Mouse (Mus musculus) lung, embryonic 16.5 days (tissue): Measurements from ENCODE around the gene Rspry1. TPM values are rescaled to one million over a fixed set of nuclear protein-coding genes. Genes with fewer than 3 reads are reported as not detected.

Experiments
- ATAC-seq: fragments of 200-750 bp; cut with Nextera tagmentation; 2 replicates; pipeline ENCODE4 v1.8.0; 2017; ENCODE audit warnings: low read depth, mild to moderate bottlenecking, moderate library complexity
- H3K27ac ChIP-seq: fragments of 300-500 bp; sonication (generic); 2 replicates; pipeline ENCODE4 v1.5.1; 2014; ENCODE audit warnings: mild to moderate bottlenecking, control low read depth, low read length
- H3K27me3 ChIP-seq: fragments of 300-500 bp; sonication (generic); 2 replicates; pipeline ENCODE4 v1.6.1; 2014; ENCODE audit warnings: low read depth, low read length, mixed read lengths; ENCODE audit not compliant: control insufficient read depth, insufficient read depth
- H3K36me3 ChIP-seq: fragments of 300-500 bp; sonication (generic); 2 replicates; pipeline ENCODE4 v1.6.1; 2014; ENCODE audit warnings: low read length; ENCODE audit not compliant: control insufficient read depth, insufficient read depth
- H3K4me1 ChIP-seq: fragments of 300-500 bp; sonication (generic); replicated peaks from 2 replicates; pipeline ENCODE4 v1.6.1; 2014; ENCODE audit warnings: low read length, mixed read lengths; ENCODE audit not compliant: control insufficient read depth, insufficient read depth
- H3K4me2 ChIP-seq: fragments of 300-500 bp; sonication (generic); 2 replicates; pipeline ENCODE4 v1.6.1; 2014; ENCODE audit warnings: low read depth, low read length, control low read depth
- H3K4me3 ChIP-seq: fragments of 300-500 bp; sonication (generic); 2 replicates; pipeline ENCODE4 v1.5.1; 2014; ENCODE audit warnings: mild to moderate bottlenecking, low read length, control low read depth
- H3K9ac ChIP-seq: fragments of 300-500 bp; sonication (generic); 2 replicates; pipeline ENCODE4 v1.6.1; 2014; ENCODE audit warnings: low read length, control low read depth
- H3K9me3 ChIP-seq: fragments of 300-500 bp; sonication (generic); 2 replicates; pipeline ENCODE4 v1.6.1; 2016; ENCODE audit warnings: low read length; ENCODE audit not compliant: control insufficient read depth
- WGBS: fragments of 180-500 bp; shearing (Covaris S2); extraction: QIAGEN DNeasy Blood & Tissue Kit; methylation state at CpG from one replicate; pipeline ENCODE4 v1.1.7; 2014; 5-methylcytosine and 5-hydroxymethylcytosine counted together
- polyA plus RNA-seq: library from polyadenylated mRNA; unstranded; fragments of >200 nt; fragmentation: Nextera tagmentation; extraction: Ambion mirVana; gene quantifications from 2 replicates; pipeline ENCODE4 v1.2.1, GENCODE M21; 2015

Rspry1 gene
- polyA plus RNA-seq, 1 experiment from 2014 or later: 32.7 TPM

DNA sequence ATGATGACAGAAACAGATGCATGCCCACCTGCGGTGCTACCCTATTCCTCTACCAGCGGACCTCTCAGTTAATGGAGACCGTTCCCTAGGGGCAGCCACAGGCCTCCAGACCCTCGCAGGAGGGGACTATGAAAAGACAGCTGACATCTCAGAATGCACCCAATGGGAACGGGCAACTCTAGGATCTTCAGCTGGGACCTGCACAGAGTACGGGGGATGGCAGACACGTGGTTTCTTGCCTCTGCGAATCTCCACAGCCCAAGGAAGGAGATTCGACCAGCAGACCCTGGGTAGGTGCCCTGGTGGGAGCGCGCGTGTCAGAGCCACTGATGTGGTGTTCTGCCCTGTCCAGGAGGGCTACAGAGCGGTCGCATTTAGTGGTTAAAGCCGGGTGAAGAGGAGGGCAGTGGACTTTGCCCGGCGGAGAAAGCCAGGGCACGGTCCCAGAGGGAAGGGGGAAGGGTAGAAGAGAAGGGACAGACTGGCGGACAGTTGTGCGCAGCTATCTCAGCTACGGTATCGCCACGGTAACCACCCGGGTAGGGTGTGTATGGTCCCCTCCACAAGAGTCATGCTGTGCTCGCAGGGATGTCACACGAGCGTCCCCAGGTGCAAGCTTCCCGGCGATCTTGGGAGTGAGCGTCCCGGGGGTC lies 93.7 kb downstream of the Rspry1 start:
- H3K36me3 ChIP-seq: no peaks in the 10 kb centered on the region
- H3K4me2 ChIP-seq: peak overlapping the region; percentile 82
- no peak overlapping the region for H3K27ac ChIP-seq
- peak; percentile 36; the same call in 1 of the 2 replicates for ATAC-seq
- WGBS: under 1% methylated on average over 31 of the region's 31 CpGs
- H3K4me3 ChIP-seq: peak overlapping the region; percentile 51
- peaks cover 36% of the 10 kb centered on the region for H3K27me3 ChIP-seq
- H3K9ac ChIP-seq: peak overlapping the region; percentile 47; the same call in 1 of the 2 replicates
- H3K9me3 ChIP-seq: no peaks in the 10 kb centered on the region
- H3K4me1 ChIP-seq: peaks cover 12% of the 10 kb centered on the region

DNA sequence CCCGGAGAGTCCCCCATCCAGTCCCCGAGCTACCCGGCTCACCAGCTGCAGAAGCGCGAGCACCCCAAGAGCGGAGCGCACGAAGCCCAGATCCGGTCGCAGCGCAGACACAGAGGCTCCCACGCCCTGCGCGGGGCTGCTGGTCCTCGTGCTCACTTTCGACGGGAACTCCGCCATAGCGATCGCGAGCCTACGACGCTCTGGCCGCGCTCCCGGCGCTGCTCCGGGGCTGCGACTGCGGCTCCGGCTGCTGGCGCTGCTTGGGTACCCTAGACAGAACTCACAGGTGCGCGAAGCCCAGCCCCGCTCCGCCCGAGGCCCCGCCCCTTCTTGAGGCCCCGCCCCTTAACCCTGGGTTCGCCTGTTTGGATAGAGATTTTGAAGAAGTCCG lies 94.3 kb downstream of the Rspry1 start, which contains the start of gene Pllp:
TSS of gene Pllp (minus strand) at position 285 of the 391 bp plus-strand sequence.
- peaks cover 12% of the 10 kb centered on the region for H3K4me1 ChIP-seq
- peaks cover 36% of the 10 kb centered on the region for H3K27me3 ChIP-seq
- under 1% methylated on average over 41 of the region's 41 CpGs for WGBS
- H3K9me3 ChIP-seq: no peaks in the 10 kb centered on the region
- no peak within 1 kb of the TSS for H3K27ac ChIP-seq
- H3K4me3 ChIP-seq: peak within 1 kb of the TSS; percentile 51
- no peaks in the 10 kb centered on the region for H3K36me3 ChIP-seq
- H3K4me2 ChIP-seq: peak within 1 kb of the TSS; percentile 82
- H3K9ac ChIP-seq: peak within 1 kb of the TSS; percentile 47; the same call in 1 of the 2 replicates
- peak; percentile 73 for ATAC-seq

DNA sequence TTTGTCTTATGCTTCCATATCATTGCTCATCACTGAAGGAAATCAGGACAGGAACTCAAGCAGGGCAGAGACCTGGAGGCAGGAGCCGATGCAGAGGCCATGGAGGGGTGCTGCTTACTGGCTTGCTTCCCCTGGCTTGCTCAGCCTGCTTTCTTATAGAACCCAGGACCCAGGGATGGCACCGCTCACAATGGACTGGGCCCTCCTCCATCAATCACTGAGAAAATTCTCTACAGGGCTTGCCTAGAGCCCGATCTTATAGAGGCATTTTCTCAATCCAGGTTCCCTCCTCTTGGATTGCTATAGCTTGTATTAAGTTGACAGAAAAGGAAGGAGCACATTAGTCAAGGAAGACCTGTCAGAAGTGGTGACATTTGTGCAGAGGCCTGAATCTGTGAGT lies 94.8 kb downstream of the Rspry1 start:
- H3K27ac ChIP-seq: no peak overlapping the region
- no peak overlapping the region for H3K4me2 ChIP-seq
- H3K4me1 ChIP-seq: peaks cover 12% of the 10 kb centered on the region
- no peaks in the 10 kb centered on the region for H3K36me3 ChIP-seq
- peaks cover 36% of the 10 kb centered on the region for H3K27me3 ChIP-seq
- H3K9me3 ChIP-seq: no peaks in the 10 kb centered on the region
- ATAC-seq: no peak
- WGBS: 50% methylated on average over 3 of the region's 3 CpGs
- no peak overlapping the region for H3K9ac ChIP-seq
- no peak overlapping the region for H3K4me3 ChIP-seq

DNA sequence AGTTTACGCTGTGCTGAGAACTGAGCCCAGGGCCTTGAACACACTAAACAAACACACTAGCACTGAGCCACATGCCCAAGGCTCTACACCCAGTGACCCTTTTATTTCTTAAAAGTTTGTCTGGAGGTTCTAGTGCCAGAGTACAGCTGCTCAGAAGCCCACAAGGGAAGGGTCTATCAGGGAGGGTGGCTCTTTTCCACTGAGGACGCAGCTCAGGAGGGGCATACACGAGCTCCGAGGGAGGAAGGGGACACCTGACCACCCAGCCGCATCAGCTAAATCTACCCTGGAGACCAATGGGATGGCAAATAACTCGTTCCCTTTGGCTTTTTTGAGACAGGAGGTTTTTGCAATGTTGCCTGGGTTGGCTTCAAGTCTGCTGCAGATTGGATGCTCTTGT lies 96.2 kb downstream of the Rspry1 start:
- Histone ChIP-seq H3K4me3 (no peak overlapping the region), H3K9ac (no peak overlapping the region), H3K27ac (no peak overlapping the region), H3K36me3 (no peaks in the 10 kb centered on the region), H3K27me3 (peaks cover 36% of the 10 kb centered on the region), H3K4me1 (peaks cover 12% of the 10 kb centered on the region), H3K4me2 (no peak overlapping the region), H3K9me3 (no peaks in the 10 kb centered on the region)
- no peak for ATAC-seq
- 74% methylated on average over 6 of the region's 6 CpGs for WGBS

DNA sequence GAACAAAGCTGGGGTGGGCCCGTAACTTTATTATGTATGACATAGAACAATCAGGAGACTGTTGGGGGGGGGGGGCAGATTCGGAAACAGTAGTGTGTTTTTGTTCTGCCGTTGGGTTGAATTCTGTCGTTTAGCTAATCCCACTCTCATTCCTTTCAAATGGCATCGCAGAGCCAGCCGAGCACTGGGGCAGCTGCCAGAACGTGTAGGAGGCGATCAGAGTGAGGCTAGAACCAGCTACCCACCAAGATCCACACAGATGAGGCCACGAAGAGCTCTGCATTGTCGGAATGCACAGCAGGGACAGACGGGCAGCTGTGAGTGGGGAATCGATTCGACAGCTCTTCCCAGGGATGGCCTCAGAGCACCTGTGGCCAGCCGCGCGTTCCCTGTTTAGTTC lies 97.6 kb downstream of the Rspry1 start:
- no peaks in the 10 kb centered on the region for H3K9me3 ChIP-seq
- ATAC-seq: no peak
- no peaks in the 10 kb centered on the region for H3K36me3 ChIP-seq
- H3K4me3 ChIP-seq: no peak overlapping the region
- H3K4me2 ChIP-seq: no peak overlapping the region
- WGBS: 72% methylated on average over 16 of the region's 16 CpGs
- H3K9ac ChIP-seq: no peak overlapping the region
- no peak overlapping the region for H3K27ac ChIP-seq
- peaks cover 12% of the 10 kb centered on the region for H3K4me1 ChIP-seq
- peaks cover 30% of the 10 kb centered on the region for H3K27me3 ChIP-seq

DNA sequence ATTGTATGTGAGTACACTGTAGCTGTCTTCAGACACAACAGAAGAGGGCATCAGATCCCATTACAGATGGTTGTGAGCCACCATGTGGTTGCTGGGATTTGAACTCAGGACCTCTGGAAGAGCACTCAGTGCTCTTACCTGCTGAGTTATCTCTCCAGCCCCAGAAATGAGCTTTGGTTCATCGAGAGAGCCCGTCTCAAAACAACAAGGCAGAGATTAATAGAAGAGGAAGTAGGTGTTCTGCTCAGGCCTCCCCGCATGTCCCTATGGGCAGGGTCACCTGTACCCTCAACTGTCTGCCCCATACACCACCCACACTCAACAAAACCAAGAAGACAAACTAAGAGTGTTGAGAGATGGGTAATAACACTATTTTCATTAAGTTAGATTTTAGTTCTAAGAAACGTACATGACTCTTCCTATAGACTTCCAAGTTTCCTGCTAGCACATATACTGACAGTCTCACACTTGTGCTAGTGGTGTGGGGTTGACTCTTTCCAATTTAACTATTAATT lies 98.7 kb downstream of the Rspry1 start:
- no peaks in the 10 kb centered on the region for H3K9me3 ChIP-seq
- H3K4me1 ChIP-seq: peaks cover 9% of the 10 kb centered on the region

DNA sequence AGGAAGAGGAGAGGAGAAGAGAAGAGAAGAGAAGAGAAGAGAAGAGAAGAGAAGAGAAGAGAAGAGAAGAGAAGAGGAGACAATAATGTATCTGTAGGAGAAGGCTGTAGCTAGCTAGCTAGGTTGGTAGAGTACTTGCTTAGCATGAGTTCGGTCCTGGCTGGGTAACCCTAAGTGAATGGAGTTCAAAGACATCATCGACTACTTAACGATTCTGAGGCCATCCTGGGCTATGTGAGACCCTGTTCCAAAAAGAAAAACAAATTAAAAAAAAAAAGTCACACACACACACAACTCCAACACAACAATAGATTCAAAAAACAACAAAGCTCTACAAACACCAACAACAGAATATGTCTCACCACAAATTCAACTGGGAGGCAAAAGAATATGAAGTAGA lies 100.4 kb downstream of the Rspry1 start:
- 70% methylated on average over 3 of the region's 3 CpGs for WGBS
- H3K4me2 ChIP-seq: peak overlapping the region; percentile 70
- H3K27me3 ChIP-seq: peaks cover 4% of the 10 kb centered on the region
- H3K27ac ChIP-seq: no peak overlapping the region
- no peaks in the 10 kb centered on the region for H3K9me3 ChIP-seq
- ATAC-seq: no peak
- H3K36me3 ChIP-seq: no peaks in the 10 kb centered on the region
- no peak overlapping the region for H3K4me3 ChIP-seq
- H3K4me1 ChIP-seq: no peaks in the 10 kb centered on the region
- H3K9ac ChIP-seq: no peak overlapping the region

More for the DNA sequence above, 98.7 kb downstream of the Rspry1 start:
- 66% methylated on average over 4 of the region's 4 CpGs for WGBS
- no peak for ATAC-seq
- Histone ChIP-seq H3K27ac (no peak overlapping the region), H3K9ac (no peak overlapping the region), H3K27me3 (peaks cover 20% of the 10 kb centered on the region), H3K36me3 (no peaks in the 10 kb centered on the region), H3K4me3 (no peak overlapping the region), H3K4me2 (no peak overlapping the region)

DNA sequence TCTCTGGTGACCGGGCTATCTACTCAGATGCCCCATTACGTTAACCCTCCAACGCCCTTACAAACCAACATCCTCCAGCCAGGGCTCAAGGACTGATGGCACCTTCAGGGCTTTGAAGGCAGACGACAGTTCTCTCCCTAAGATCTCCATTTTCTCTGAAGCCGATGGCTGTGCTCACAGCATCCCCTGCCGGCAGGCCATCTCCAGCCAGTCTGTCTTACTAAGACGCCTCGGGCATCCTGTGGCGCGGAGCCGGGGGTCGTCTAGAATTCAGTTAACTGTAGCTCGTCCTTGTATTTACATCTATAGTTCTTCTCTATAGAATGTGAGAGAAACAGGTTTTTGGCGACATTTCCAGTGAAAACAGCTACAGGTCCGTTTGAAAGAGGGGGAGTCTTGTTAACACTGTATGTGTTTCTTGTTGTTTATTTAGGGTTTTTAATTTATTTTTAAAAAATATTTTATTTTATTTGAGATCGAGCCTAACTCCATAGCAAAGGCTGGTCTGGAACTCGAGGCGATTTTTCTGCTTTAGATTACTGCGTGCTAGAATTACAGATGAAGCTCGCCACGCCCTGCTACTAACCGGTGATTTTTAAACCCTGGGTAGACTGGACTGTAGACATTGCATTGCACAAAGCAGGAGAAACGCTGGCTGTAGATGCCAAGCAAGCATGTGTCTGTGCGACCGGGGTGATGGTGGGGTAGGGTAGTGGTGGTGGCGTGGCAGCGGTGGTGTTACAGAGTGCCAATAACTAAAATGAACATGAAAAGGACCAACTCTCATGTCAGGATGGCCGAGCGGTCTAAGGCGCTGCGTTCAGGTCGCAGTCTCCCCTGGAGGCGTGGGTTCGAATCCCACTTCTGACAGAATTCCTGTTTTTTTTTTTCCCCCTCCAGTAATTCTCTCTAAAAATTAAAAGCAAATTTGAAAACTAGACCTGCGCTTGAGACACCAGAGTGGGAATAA lies 101.4 kb downstream of the Rspry1 start:
- Histone ChIP-seq H3K9ac (peak overlapping the region; percentile 57), H3K36me3 (no peaks in the 10 kb centered on the region), H3K27ac (peak overlapping the region; percentile 12; the same call in 1 of the 2 replicates), H3K4me2 (peak overlapping the region; percentile 70), H3K9me3 (no peaks in the 10 kb centered on the region), H3K4me3 (peak overlapping the region; percentile 61), H3K4me1 (no peaks in the 10 kb centered on the region), H3K27me3 (0 out of 2 replicates have a peak, but pooled peaks cover under 1% of the 10 kb centered on the region)
- peak; percentile 91 for ATAC-seq
- WGBS: under 1% methylated on average over 35 of the region's 35 CpGs
